Mouse (Mus musculus): ENCODE data around the gene Gm20671. TPM values are rescaled to one million over a fixed set of nuclear protein-coding genes. Genes with fewer than 3 reads are reported as not detected.
"Not testable (repeated sequence)": the region's sequence is repeated elsewhere in the genome, so short reads cannot be mapped to it uniquely, and the experiment has no call there.

The Gm20671 gene
- not detected in 2 replicates for polyA plus RNA-seq (2015; fragmentation: Nextera tagmentation; extraction: Ambion mirVana)

GRCm38 (mm10) chr5:32827009-32827408, at the start of gene Gm20671:
Gene Gm20671, minus strand, starts transcription at chr5:32827109.
- Histone ChIP-seq H3K36me3 (peaks cover 22% of the 10 kb centered on the region), H3K9me3 (no peaks in the 10 kb centered on the region), H3K27me3 (replicated peaks) (no peaks in the 10 kb centered on the region), H3K4me3 (replicated peaks) (no peak within 1 kb of the TSS), H3K9ac (no peak within 1 kb of the TSS), H3K27ac (no peak within 1 kb of the TSS), H3K4me1 (replicated peaks) (no peaks in the 10 kb centered on the region), H3K4me2 (replicated peaks) (no peak within 1 kb of the TSS)
- WGBS = 94% methylated on average over 7 of the region's 7 CpGs
- no peak for ATAC-seq

DNA sequence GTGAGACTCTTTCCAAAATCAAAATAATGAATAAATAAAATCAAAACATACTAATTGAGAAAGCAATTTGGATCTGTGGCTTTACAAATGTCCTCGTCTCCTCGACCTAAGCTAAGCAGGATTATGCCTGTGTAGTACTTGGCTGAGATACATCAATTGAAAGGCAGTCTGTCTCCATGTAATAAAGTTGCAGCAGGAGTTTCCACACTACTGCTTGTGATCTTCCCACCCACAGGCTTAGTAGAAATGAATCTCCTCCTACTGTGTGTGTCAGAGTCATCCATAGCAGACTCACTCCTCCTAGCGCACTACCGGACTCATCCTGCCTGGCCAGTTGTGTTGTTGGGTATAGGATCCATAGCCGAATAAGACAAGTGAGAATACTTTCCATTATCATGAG, 45.4 kb upstream of the Gm20671 start:
- H3K27ac ChIP-seq = no peak overlapping the region
- 93% methylated on average over 5 of the region's 5 CpGs for WGBS
- H3K9ac ChIP-seq = no peak overlapping the region
- no peak overlapping the region for H3K4me2 ChIP-seq (replicated peaks)
- H3K36me3 ChIP-seq = peaks cover 22% of the 10 kb centered on the region; the same call in 1 of the 2 replicates
- no peak for ATAC-seq
- H3K4me1 ChIP-seq (replicated peaks) = no peaks in the 10 kb centered on the region
- no peaks in the 10 kb centered on the region for H3K27me3 ChIP-seq (replicated peaks)
- no peak overlapping the region for H3K4me3 ChIP-seq (replicated peaks)
- H3K9me3 ChIP-seq = no peaks in the 10 kb centered on the region

- Histone ChIP-seq H3K4me2 (replicated peaks) (no peak overlapping the region), H3K36me3 (peaks cover 22% of the 10 kb centered on the region; the same call in 1 of the 2 replicates), H3K9ac (no peak overlapping the region), H3K27ac (no peak overlapping the region), H3K27me3 (replicated peaks) (no peaks in the 10 kb centered on the region), H3K4me1 (replicated peaks) (peaks cover 4% of the 10 kb centered on the region; the same call in 1 of the 2 replicates), H3K9me3 (no peaks in the 10 kb centered on the region), H3K4me3 (replicated peaks) (no peak overlapping the region)
- no peak for ATAC-seq
- WGBS = 96% methylated on average over 5 of the region's 5 CpGs
Observed at GRCm38 (mm10) chr5:32869389-32870024, 42.6 kb upstream of the Gm20671 start.

DNA sequence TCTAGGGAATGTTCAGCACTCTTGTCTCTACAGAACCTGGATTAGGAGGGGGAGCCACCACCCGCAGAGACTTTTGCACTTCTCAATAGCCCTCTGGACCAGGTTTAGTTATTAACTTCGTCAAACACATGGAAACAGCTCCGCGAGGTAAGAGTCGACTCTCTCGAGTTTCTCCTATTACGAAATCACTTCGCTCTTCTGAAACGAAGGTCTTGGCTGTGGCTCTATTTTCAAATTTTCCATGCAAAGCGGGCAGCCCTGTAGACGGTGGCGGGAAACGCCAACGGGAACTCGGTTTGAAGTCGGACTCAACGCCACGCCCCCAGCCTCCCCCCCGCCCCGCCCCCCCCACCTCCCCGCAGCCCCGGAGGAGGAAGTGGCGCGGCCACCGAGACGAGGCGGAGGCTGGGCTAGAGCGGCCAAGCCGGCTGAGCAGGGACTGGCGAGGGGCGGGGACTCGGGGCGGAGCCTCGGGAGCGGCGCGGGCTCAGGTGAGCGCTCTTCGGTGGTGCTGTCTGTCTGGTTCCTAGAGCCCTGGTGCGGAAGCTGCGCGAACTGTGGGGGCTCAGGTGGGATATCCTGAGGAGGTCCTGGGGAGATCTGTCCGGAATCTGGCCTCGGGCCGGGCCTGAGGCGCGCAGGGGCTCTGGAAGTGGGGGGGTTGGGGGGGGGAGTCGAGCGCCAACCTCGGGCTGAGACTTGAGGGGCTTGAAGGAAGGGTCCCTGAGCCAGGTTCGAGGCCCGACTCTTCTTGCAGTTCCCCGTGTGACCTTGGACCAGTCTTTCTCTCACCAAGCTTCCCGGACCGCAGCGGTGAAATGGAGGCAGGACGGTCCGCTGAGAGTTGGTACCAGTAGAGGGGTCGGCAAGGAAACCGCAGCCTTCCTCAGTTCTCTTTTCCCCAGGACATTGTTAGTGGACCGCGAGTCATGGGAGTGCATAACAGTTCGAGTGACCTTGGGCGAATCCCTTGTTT, 36.6 kb upstream of the Gm20671 start, which contains the start of gene Depdc5:
Depdc5 (plus strand) TSS at position 449 of the 976 bp plus-strand sequence.
- no peaks in the 10 kb centered on the region for H3K27me3 ChIP-seq (replicated peaks)
- WGBS = under 1% methylated on average over 64 of the region's 64 CpGs
- peak; percentile 99 for ATAC-seq
- H3K4me3 ChIP-seq (replicated peaks) = peak within 1 kb of the TSS; percentile 68
- peaks cover 9% of the 10 kb centered on the region; the same call in 1 of the 2 replicates for H3K4me1 ChIP-seq (replicated peaks)
- H3K4me2 ChIP-seq (replicated peaks) = peak within 1 kb of the TSS; percentile 81
- no peaks in the 10 kb centered on the region for H3K9me3 ChIP-seq
- peaks cover 9% of the 10 kb centered on the region; the same call in 1 of the 2 replicates for H3K36me3 ChIP-seq
- peak within 1 kb of the TSS; percentile 69 for H3K9ac ChIP-seq
- peak within 1 kb of the TSS; percentile 48 for H3K27ac ChIP-seq

DNA sequence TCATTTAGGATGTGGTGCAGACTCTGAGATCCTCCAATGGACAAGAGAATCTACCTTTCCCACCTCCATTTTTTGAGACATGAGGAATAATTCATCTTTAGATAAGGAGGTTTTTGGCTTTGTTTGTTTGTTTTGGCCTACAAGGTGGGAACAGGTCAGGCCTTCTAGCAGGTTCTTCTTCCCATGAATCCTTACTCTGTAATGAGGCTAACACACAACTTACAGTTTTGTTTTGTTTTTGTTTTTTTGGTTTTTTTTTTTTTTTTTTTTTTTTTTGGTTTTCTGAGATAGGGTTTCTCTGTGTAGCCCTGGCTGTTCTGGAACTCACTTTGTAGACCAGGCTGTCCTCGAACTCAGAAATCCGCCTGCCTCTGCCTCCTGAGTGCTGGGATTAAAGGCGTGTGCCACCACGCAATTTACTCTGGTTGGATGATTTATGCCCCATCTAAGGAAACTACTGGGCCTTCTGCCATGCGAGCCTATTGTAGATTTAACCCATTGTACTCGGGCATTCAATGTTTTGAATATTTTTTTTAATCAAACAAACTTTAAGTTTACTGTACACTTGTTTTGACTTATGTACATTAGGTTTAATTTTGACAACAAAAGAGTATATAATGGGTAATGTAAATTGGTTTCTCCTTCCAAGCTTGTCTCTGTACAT, 35.7 kb upstream of the Gm20671 start:
- no peaks in the 10 kb centered on the region for H3K27me3 ChIP-seq (replicated peaks)
- no peak overlapping the region for H3K9ac ChIP-seq
- peaks cover 9% of the 10 kb centered on the region; the same call in 1 of the 2 replicates for H3K4me1 ChIP-seq (replicated peaks)
- no peak overlapping the region for H3K4me3 ChIP-seq (replicated peaks)
- H3K4me2 ChIP-seq (replicated peaks) = peak overlapping the region; percentile 81; the same call in 1 of the 2 replicates
- peaks cover 1% of the 10 kb centered on the region; the same call in 1 of the 2 replicates for H3K36me3 ChIP-seq
- H3K27ac ChIP-seq = no peak overlapping the region
- WGBS = 46% methylated on average over 6 of the region's 6 CpGs
- H3K9me3 ChIP-seq = no peaks in the 10 kb centered on the region
- no peak for ATAC-seq

DNA sequence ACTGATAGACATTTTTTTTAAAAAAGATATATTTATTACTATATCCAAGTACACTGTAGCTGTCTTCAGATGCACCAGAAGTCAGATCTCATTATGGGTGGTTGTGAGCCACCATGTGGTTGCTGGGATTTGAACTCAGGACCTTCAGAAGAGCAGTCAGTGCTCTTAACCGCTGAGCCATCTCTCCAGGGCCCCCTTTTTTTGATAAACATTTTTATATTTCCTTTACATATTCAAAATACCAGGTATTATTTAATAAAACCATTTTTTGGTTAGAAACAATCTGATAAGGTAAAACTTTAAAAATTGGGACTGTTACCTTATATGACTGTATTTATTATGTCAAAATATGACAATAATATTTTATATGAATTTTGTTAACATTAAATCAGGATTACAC, 34.2 kb upstream of the Gm20671 start:
- Histone ChIP-seq H3K4me3 (replicated peaks) (no peak overlapping the region), H3K4me1 (replicated peaks) (peaks cover 9% of the 10 kb centered on the region; the same call in 1 of the 2 replicates), H3K9ac (no peak overlapping the region), H3K36me3 (no peaks in the 10 kb centered on the region), H3K9me3 (no peaks in the 10 kb centered on the region), H3K27me3 (replicated peaks) (no peaks in the 10 kb centered on the region), H3K4me2 (replicated peaks) (no peak overlapping the region), H3K27ac (no peak overlapping the region)
- ATAC-seq = no peak
- 89% methylated on average over 1 of the region's 1 CpGs for WGBS

DNA sequence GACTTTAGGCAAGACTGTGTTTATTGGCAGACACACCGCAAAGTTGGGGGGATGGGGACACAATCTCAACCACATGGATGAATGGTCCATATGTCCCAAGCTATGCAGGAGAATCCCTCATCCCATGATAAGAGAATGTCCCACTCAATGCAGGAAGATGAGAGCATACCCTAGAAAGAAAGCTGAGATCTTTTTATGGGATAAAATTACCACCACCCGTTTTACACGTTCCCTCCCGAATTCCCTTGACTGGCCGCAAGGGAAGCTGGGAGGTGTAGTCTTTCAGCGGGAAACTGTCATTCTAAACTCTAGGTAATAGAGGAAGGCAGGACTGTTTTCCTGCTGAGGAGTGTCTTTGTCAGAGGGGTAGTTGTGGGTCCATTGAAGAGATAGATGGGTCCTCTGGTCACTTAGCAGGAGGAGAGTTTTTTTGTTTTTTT, 30.9 kb upstream of the Gm20671 start:
- Histone ChIP-seq H3K4me3 (replicated peaks) (peak overlapping the region; percentile 48), H3K9me3 (no peaks in the 10 kb centered on the region), H3K27me3 (replicated peaks) (no peaks in the 10 kb centered on the region), H3K9ac (peak overlapping the region; percentile 39), H3K36me3 (no peaks in the 10 kb centered on the region), H3K4me1 (replicated peaks) (no peaks in the 10 kb centered on the region), H3K4me2 (replicated peaks) (peak overlapping the region; percentile 68), H3K27ac (peak overlapping the region; percentile 51; the same call in 1 of the 2 replicates)
- WGBS = 2% methylated on average over 6 of the region's 6 CpGs
- no peak for ATAC-seq

DNA sequence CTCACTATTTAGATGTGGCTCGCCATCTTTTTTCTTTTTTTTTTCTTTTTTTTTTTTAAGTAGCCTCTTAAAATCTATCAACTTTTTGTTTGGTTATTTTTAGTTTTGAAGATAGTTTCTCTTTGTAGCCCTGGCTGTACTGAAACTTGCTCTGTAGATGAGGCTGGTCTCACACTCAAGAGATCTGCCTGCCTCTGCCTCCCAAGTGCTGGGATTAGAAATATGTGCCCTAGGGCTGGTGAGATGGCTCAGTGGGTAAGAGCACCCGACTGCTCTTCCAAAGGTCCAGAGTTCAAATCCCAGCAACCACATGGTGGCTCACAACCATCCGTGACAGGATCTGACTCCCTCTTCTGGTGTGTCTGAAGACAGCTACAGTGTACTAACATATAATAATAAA, 28.4 kb upstream of the Gm20671 start:
- not testable (repeated sequence) for H3K4me3 ChIP-seq (replicated peaks); H3K27ac ChIP-seq; H3K27me3 ChIP-seq (replicated peaks); H3K36me3 ChIP-seq; H3K9ac ChIP-seq; ATAC-seq; H3K4me2 ChIP-seq (replicated peaks); H3K9me3 ChIP-seq
- H3K4me1 ChIP-seq (replicated peaks) = 0 out of 2 replicates have a peak, but pooled peaks cover 12% of the 10 kb centered on the region
- WGBS = 97% methylated on average over 3 of the region's 3 CpGs

- Histone ChIP-seq H3K27me3 (replicated peaks) (no peaks in the 10 kb centered on the region), H3K9ac (no peak overlapping the region), H3K36me3 (no peaks in the 10 kb centered on the region), H3K9me3 (no peaks in the 10 kb centered on the region), H3K4me2 (replicated peaks) (no peak overlapping the region), H3K4me1 (replicated peaks) (0 out of 2 replicates have a peak, but pooled peaks cover 12% of the 10 kb centered on the region), H3K27ac (0 out of 2 replicates have a peak overlapping the region, but pooled peaks have one; percentile 44), H3K4me3 (replicated peaks) (no peak overlapping the region)
- 87% methylated on average over 4 of the region's 4 CpGs for WGBS
- ATAC-seq = no peak
Observed at GRCm38 (mm10) chr5:32854818-32855217, 27.9 kb upstream of the Gm20671 start.

DNA sequence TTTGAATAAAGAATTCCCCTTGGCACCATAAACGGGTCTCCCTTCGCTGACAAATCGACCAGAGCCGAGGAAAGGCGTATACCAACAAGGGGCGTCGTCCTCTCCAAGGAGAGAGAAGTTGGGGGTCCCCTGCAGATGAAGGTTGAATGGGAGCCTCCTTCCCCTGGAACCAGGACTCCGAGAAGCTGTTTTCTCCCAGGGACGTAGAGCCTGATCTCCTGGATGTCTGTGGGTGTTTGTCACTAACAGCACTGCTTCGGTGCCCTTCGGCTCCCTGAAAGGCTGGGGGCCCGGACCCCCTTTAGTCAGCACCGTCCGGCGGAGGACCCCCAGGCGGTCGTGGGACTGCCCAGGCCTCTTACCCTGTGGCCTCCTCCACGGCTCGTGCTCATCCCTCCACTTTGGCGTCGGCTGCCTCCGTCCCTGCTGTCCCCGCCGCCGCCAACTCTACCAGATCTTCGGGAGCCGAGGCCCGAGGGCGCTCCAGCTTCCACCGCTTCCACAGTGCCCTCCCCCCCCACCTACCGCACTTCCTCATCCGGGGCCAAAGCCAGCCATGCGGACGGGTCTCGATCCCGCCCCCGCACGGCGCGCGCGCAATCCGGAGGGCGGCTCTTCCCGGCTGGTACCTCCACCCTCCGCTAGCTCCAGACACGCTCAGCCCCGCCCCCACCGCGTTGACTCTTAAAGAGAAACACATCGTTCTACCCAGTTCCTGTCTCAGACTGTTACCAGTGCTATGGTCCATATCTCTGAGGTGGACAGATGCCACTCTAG, 27.0 kb upstream of the Gm20671 start, which contains the start of gene Prr14l:
Prr14l (minus strand) TSS at position 526 of the 777 bp plus-strand sequence.
- under 1% methylated on average over 51 of the region's 51 CpGs for WGBS

DNA sequence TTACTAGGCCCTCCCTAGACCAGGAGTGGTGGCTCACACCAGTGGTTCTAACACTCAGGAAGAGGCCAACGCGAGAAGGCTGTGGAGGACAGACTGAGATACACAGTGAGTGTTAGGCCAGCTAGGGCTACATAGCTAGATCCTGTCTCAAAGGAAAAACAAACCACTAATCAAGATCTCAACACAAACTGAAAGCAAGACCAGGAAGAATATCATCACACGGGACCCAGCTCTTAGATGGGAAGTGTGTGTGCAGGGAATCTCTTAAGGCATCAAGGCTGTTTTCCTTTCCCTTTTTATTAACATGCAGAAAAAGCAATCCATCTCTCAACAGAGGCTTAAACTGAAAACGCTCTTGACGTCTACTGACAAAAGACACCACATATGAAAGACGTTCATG, 25.1 kb upstream of the Gm20671 start:
- no peak overlapping the region; the same call in 1 of the 2 replicates for H3K9ac ChIP-seq
- H3K27ac ChIP-seq = no peak overlapping the region
- no peaks in the 10 kb centered on the region for H3K27me3 ChIP-seq (replicated peaks)
- H3K9me3 ChIP-seq = no peaks in the 10 kb centered on the region
- ATAC-seq = no peak
- WGBS = 35% methylated on average over 6 of the region's 6 CpGs
- 0 out of 2 replicates have a peak, but pooled peaks cover 12% of the 10 kb centered on the region for H3K4me1 ChIP-seq (replicated peaks)
- H3K4me3 ChIP-seq (replicated peaks) = 0 out of 2 replicates have a peak overlapping the region, but pooled peaks have one; percentile 2
- H3K36me3 ChIP-seq = no peaks in the 10 kb centered on the region
- peak overlapping the region; percentile 67 for H3K4me2 ChIP-seq (replicated peaks)

More for the DNA sequence above, 27.0 kb upstream of the Gm20671 start, which contains the start of gene Prr14l:
- Histone ChIP-seq H3K9ac (peak within 1 kb of the TSS; percentile 81), H3K9me3 (no peaks in the 10 kb centered on the region), H3K4me2 (replicated peaks) (peak within 1 kb of the TSS; percentile 67), H3K36me3 (no peaks in the 10 kb centered on the region), H3K27ac (peak within 1 kb of the TSS; percentile 70), H3K4me3 (replicated peaks) (peak within 1 kb of the TSS; percentile 63), H3K27me3 (replicated peaks) (no peaks in the 10 kb centered on the region), H3K4me1 (replicated peaks) (0 out of 2 replicates have a peak, but pooled peaks cover 12% of the 10 kb centered on the region)
- ATAC-seq = peak; percentile 97
